In the genomic region with DNA sequence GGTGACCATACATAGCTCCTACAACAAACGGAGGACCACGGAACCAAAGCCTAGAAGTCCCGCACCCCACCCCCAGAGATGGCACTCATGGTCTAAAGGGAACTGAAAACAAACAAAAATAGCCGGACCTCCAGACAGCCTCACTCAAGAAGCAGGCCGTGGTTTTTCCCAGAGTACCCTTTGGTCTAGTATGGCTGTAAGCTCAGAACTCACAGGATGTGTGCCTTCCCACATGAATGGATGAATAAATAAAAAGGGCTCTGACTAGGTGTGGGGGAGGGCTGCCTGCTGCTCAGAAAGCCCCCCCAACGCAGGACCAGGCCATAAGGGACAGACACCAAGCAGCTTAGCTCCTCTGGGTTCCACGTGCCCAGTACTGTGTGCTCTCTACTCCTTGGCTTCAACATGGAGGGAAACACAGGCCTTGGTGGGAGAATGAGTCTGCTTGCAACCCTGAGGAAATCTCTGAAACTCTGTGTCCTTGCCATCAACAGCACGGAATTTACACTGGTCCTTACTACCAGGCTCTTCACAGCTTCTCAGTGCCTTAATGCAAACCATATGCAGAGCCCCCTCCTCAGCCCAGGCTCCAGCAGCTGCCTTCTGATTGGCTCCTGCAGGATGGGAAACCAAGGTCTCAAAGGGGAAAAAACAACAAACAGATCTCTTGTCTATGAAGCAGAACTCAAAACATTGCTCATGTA, we compare ENCODE assay signal across 16 mouse cellular contexts. TPM values are rescaled to one million over a fixed set of nuclear protein-coding genes. Genes with fewer than 3 reads are reported as not detected.
A peak's percentile ranks its signal among the peaks of the same experiment; 100 is the strongest.
DNase-seq lines count a peak whose midpoint lies in the region; ATAC-seq and TF ChIP-seq lines count a peak whose summit lies in the region.
"Had no signal": no experiment of that assay in that cellular context is flagged by ENCODE, and none has a peak within 500 bp of the region (broad histone marks: within the 10 kb centered on the region; RNA-seq: fewer than 3 reads in every experiment).

No protein-coding gene starts in this region.

- in situ Hi-C loops in CH12.LX (cut with MboI; ENCODE audit: low pct_ligation_motif_present, low pct_unique_long_range_greater_than_20kb, low sequenced_read_pairs): no loop called here

- WGBS in forebrain, embryonic 12.5 days: 80% methylated on average over 8 of the region's 8 CpGs
- 84% methylated on average over 8 of the region's 8 CpGs for WGBS in forebrain, embryonic 13.5 days
- WGBS in embryonic facial prominence, embryonic 13.5 days: 37% methylated on average over 8 of the region's 8 CpGs
- 33% methylated on average over 8 of the region's 8 CpGs for WGBS in limb, embryonic 12.5 days

- dilution Hi-C loops in CH12.LX (cut with MboI; ENCODE audit: extremely low pct_ligation_motif_present, extremely low pct_unique_long_range_greater_than_20kb, low sequenced_read_pairs): no loop called here

- no peak overlapping the region for H3K4me3 ChIP-seq in forebrain, embryonic 12.5 days (replicated peaks)
- H3K4me3 ChIP-seq in forebrain, embryonic 13.5 days: no peak overlapping the region
- H3K4me3 ChIP-seq in CH12.LX (replicated peaks in 1 of 3; ENCODE audit: low read depth in 2 of 3, low read length in 2 of 3, poor library complexity in 1 of 3): peak overlapping the region in 1 of 3 experiments; percentile 5
- H3K4me3 ChIP-seq in embryonic facial prominence, embryonic 13.5 days: no peak overlapping the region
- H3K4me3 ChIP-seq in limb, embryonic 12.5 days (replicated peaks): no peak overlapping the region
- H3K4me3 ChIP-seq: megakaryocyte, embryonic 14.5 days had no signal

- no peaks in the 10 kb centered on the region for H3K9me3 ChIP-seq in forebrain, embryonic 12.5 days
- H3K9me3 ChIP-seq in forebrain, embryonic 13.5 days (replicated peaks): no peaks in the 10 kb centered on the region
- H3K9me3 ChIP-seq in CH12.LX (replicated peaks; ENCODE audit: low read length): no peaks in the 10 kb centered on the region
- no peaks in the 10 kb centered on the region for H3K9me3 ChIP-seq in embryonic facial prominence, embryonic 13.5 days
- H3K9me3 ChIP-seq in limb, embryonic 12.5 days: no peaks in the 10 kb centered on the region
- H3K9me3 ChIP-seq: megakaryocyte, embryonic 14.5 days had no signal

- H3K4me2 ChIP-seq in forebrain, embryonic 12.5 days: no peak overlapping the region
- no peak overlapping the region for H3K4me2 ChIP-seq in forebrain, embryonic 13.5 days
- peak overlapping the region; percentile 25 for H3K4me2 ChIP-seq in CH12.LX (ENCODE audit: insufficient read depth, low read depth, poor library complexity, severe bottlenecking)
- peak overlapping the region; percentile 30 for H3K4me2 ChIP-seq in embryonic facial prominence, embryonic 13.5 days
- H3K4me2 ChIP-seq in limb, embryonic 12.5 days: peak overlapping the region; percentile 29

- no peaks in the 10 kb centered on the region for H3K36me3 ChIP-seq in forebrain, embryonic 12.5 days (replicated peaks)
- no peaks in the 10 kb centered on the region for H3K36me3 ChIP-seq in forebrain, embryonic 13.5 days (ENCODE audit: poor library complexity, severe bottlenecking)
- no peaks in the 10 kb centered on the region for H3K36me3 ChIP-seq in CH12.LX (replicated peaks in 1 of 2; ENCODE audit: control insufficient read depth in 1 of 2, insufficient read depth in 1 of 2, low read length in 1 of 2)
- no peaks in the 10 kb centered on the region for H3K36me3 ChIP-seq in embryonic facial prominence, embryonic 13.5 days
- peaks cover 5% of the 10 kb centered on the region; the same call in 1 of the 2 replicates for H3K36me3 ChIP-seq in limb, embryonic 12.5 days

- no peak for TF ChIP-seq RAD21 in CH12.LX (IDR thresholded peaks at IDR 0.05; ENCODE audit: low read depth, low read length)

- no peak for TF ChIP-seq CTCF in CH12.LX (conservative IDR thresholded peaks at IDR 0.05 in 1 of 2, IDR thresholded peaks at IDR 0.05 in 1 of 2; ENCODE audit: low read depth in 2 of 2, low read length in 2 of 2)

- TF ChIP-seq POLR2A in CH12.LX (IDR thresholded peaks at IDR 0.05; ENCODE audit: low read depth, low read length): no peak

- peak; percentile 60 for TF ChIP-seq EP300 in CH12.LX (IDR thresholded peaks at IDR 0.05; ENCODE audit: low read length)

- ATAC-seq in forebrain, embryonic 12.5 days (ENCODE audit: low FRiP score): no peak
- ATAC-seq in forebrain, embryonic 13.5 days: no peak
- ATAC-seq in embryonic facial prominence, embryonic 13.5 days (ENCODE audit: insufficient number of reproducible peaks, insufficient read depth, low FRiP score, low TSS enrichment, low read depth): 0 out of 2 replicates have a peak, but pooled peaks have one; percentile 57
- peak; percentile 64; the same call in 1 of the 2 replicates for ATAC-seq in limb, embryonic 12.5 days (ENCODE audit: insufficient number of reproducible peaks, insufficient read depth, low FRiP score, low TSS enrichment, low read depth)

- H3K27me3 ChIP-seq in forebrain, embryonic 12.5 days: peaks cover 52% of the 10 kb centered on the region
- peaks cover 80% of the 10 kb centered on the region for H3K27me3 ChIP-seq in forebrain, embryonic 13.5 days
- peaks cover 8% of the 10 kb centered on the region for H3K27me3 ChIP-seq in CH12.LX (replicated peaks)
- peaks cover 17% of the 10 kb centered on the region for H3K27me3 ChIP-seq in embryonic facial prominence, embryonic 13.5 days
- H3K27me3 ChIP-seq in limb, embryonic 12.5 days: peaks cover 9% of the 10 kb centered on the region; the same call in 1 of the 2 replicates

- no peak overlapping the region for H3K9ac ChIP-seq in forebrain, embryonic 12.5 days
- H3K9ac ChIP-seq in forebrain, embryonic 13.5 days: no peak overlapping the region
- no peak overlapping the region for H3K9ac ChIP-seq in CH12.LX (ENCODE audit: insufficient read depth, low read depth)
- H3K9ac ChIP-seq in embryonic facial prominence, embryonic 13.5 days: no peak overlapping the region
- no peak overlapping the region for H3K9ac ChIP-seq in limb, embryonic 12.5 days (replicated peaks)

- peaks cover 65% of the 10 kb centered on the region for H3K4me1 ChIP-seq in forebrain, embryonic 12.5 days
- peaks cover 38% of the 10 kb centered on the region for H3K4me1 ChIP-seq in forebrain, embryonic 13.5 days
- H3K4me1 ChIP-seq in CH12.LX (ENCODE audit: control insufficient read depth in 1 of 2, insufficient read depth in 2 of 2): peaks cover 7 to 18% of the 10 kb centered on the region in 2 experiments
- H3K4me1 ChIP-seq in embryonic facial prominence, embryonic 13.5 days: peaks cover 79% of the 10 kb centered on the region
- peaks cover 79% of the 10 kb centered on the region for H3K4me1 ChIP-seq in limb, embryonic 12.5 days (replicated peaks)
- H3K4me1 ChIP-seq: megakaryocyte, embryonic 14.5 days had no signal

- DNase-seq in CH12.LX (ENCODE audit: extremely low read depth): peak; percentile 53
- no peak for DNase-seq in spleen, postnatal 14 days (ENCODE audit: low spot score in 2 of 2)
- DNase-seq in cerebellum, adult 11 months: no peak
- DNase-seq in kidney, postnatal 36 days: no peak
- DNase-seq: adrenal gland, postnatal 14 days; heart, adult 11 months; heart, postnatal 10 days; kidney, adult 18-20 months; liver; right cerebral cortex, postnatal 14 days had no signal

- H3K79me2 ChIP-seq in CH12.LX (replicated peaks; ENCODE audit: control insufficient read depth, extremely low read depth, insufficient read depth, poor library complexity, severe bottlenecking): no peaks in the 10 kb centered on the region

- 0 out of 2 replicates have a peak overlapping the region, but pooled peaks have one; percentile 42 for H3K27ac ChIP-seq in forebrain, embryonic 12.5 days
- H3K27ac ChIP-seq in forebrain, embryonic 13.5 days: no peak overlapping the region
- no peak overlapping the region for H3K27ac ChIP-seq in CH12.LX (ENCODE audit: insufficient read depth, low read depth)
- peak overlapping the region; percentile 88 for H3K27ac ChIP-seq in embryonic facial prominence, embryonic 13.5 days
- H3K27ac ChIP-seq in limb, embryonic 12.5 days: peak overlapping the region; percentile 87

TF ChIP-seq in CH12.LX, 34 proteins besides CTCF, POLR2A, EP300 and RAD21:
- TF ChIP-seq RCOR1 (conservative IDR thresholded peaks at IDR 0.05; ENCODE audit: low read depth, low read length): 0 out of 2 replicates have a peak, but pooled peaks have one; percentile 22
- TF ChIP-seq NELFE (IDR thresholded peaks at IDR 0.05; ENCODE audit: low read depth, low read length): no peak
- TF ChIP-seq ELF1 (IDR thresholded peaks at IDR 0.05; ENCODE audit: low read depth, low read length): 0 out of 2 replicates have a peak, but pooled peaks have one; percentile 29
- TF ChIP-seq CHD2 (IDR thresholded peaks at IDR 0.05; ENCODE audit: low read length): peak; percentile 48; the same call in 1 of the 2 replicates
- TF ChIP-seq MAX (IDR thresholded peaks at IDR 0.05; ENCODE audit: low read length): peak; percentile 59; the same call in 1 of the 2 replicates
- peak; percentile 92 for TF ChIP-seq MEF2A (IDR thresholded peaks at IDR 0.05; ENCODE audit: borderline replicate concordance, low read depth, low read length)
- TF ChIP-seq HCFC1 (IDR thresholded peaks at IDR 0.05; ENCODE audit: low read depth, low read length): no peak
- TF ChIP-seq POLR2AphosphoS2 (IDR thresholded peaks at IDR 0.05; ENCODE audit: low read depth, low read length): no peak
- TF ChIP-seq MYC (IDR thresholded peaks at IDR 0.05; ENCODE audit: low read depth, low read length): 0 out of 2 replicates have a peak, but pooled peaks have one; percentile 27
- TF ChIP-seq IRF4 (IDR thresholded peaks at IDR 0.05; ENCODE audit: low read depth, low read length): peak; percentile 92
- no peak for TF ChIP-seq SMC3 (IDR thresholded peaks at IDR 0.05; ENCODE audit: low read depth, low read length)
- no peak for TF ChIP-seq JUN (IDR thresholded peaks at IDR 0.05; ENCODE audit: insufficient read depth, low read depth, low read length)
TF ChIP-seq in CH12.LX: peak in this region for 7.

RNA-seq across cellular contexts. Expression of a gene that starts 45.6 kb away (rescaled TPM):
- 3.4 and 6.4 TPM in 2 replicates for polyA plus RNA-seq in forebrain, embryonic 12.5 days (2016; fragmentation: Nextera tagmentation; extraction: Ambion mirVana)
- polyA plus RNA-seq in forebrain, embryonic 13.5 days (2015; fragmentation: Nextera tagmentation; extraction: Ambion mirVana): 1.1 and 2.0 TPM in 2 replicates
- total RNA-seq in CH12.LX (2012; rRNA removed): 0.38 and 0.89 TPM in 2 replicates
- total RNA-seq in CH12.LX (2014; rRNA removed): not detected in 2 replicates
- 0.10 and 0.11 TPM in 2 replicates for polyA plus RNA-seq in CH12.LX (2012; ENCODE audit: insufficient read length, low read depth)
- 8.6 and 11.6 TPM in 2 replicates for polyA plus RNA-seq in embryonic facial prominence, embryonic 13.5 days (2015; fragmentation: Nextera tagmentation; extraction: Ambion mirVana)
- polyA plus RNA-seq in limb, embryonic 12.5 days (2016; fragmentation: Nextera tagmentation; extraction: Ambion mirVana): 16.9 and 17.6 TPM in 2 replicates
- total RNA-seq: common myeloid progenitor, adult 5-6 weeks had no signal

Comparison
In these comparisons a context has a peak if more than half of its experiments do, and no peak if none do; other contexts are left out.
1. H3K27ac ChIP-seq: peak in forebrain, embryonic 12.5 days (single experiment), embryonic facial prominence, embryonic 13.5 days (single experiment) and limb, embryonic 12.5 days (single experiment); none in forebrain, embryonic 13.5 days (single experiment) and CH12.LX (single experiment).
2. ATAC-seq: peak in embryonic facial prominence, embryonic 13.5 days (single experiment) and limb, embryonic 12.5 days (single experiment); none in forebrain, embryonic 12.5 days (single experiment) and forebrain, embryonic 13.5 days (single experiment).
3. H3K4me2 ChIP-seq: peak in CH12.LX (single experiment), embryonic facial prominence, embryonic 13.5 days (single experiment) and limb, embryonic 12.5 days (single experiment); none in forebrain, embryonic 12.5 days (single experiment) and forebrain, embryonic 13.5 days (single experiment).